Mouse (Mus musculus) hindbrain, postnatal 0 days (tissue): ENCODE measurements at regions not wholly inside any gene's neighbourhood (a gene's known extent, or its start where the extent isn't known, plus 50 kb on each side); places are given as distances from the start of the nearest gene placed in this dataset.

Experiments
- ATAC-seq: fragments of 200-750 bp; cut with Nextera tagmentation; 2 replicates; pipeline ENCODE4 v1.8.0; 2017; ENCODE audit warnings: mild to moderate bottlenecking, moderate TSS enrichment, moderate library complexity
- DNase-seq: peaks from one replicate; pipeline ENCODE4 v3.0.0-alpha.2; 2015; ENCODE audit warnings: low spot score
- H3K27ac ChIP-seq: fragments of 300-500 bp; sonication (generic); 2 replicates; pipeline ENCODE4 v1.5.1; 2014; ENCODE audit warnings: mild to moderate bottlenecking
- H3K27me3 ChIP-seq: fragments of 300-500 bp; sonication (generic); 2 replicates; pipeline ENCODE4 v1.6.1; 2014; ENCODE audit warnings: low read length, mixed read lengths; ENCODE audit not compliant: insufficient read depth
- H3K36me3 ChIP-seq: fragments of 300-500 bp; sonication (generic); 2 replicates; pipeline ENCODE4 v1.6.1; 2014; ENCODE audit warnings: low read length, mixed read lengths; ENCODE audit not compliant: insufficient read depth
- H3K4me1 ChIP-seq: fragments of 300-500 bp; sonication (generic); 2 replicates; pipeline ENCODE4 v1.6.1; 2014; ENCODE audit warnings: antibody characterized with exemption, low read length, mixed read lengths; ENCODE audit not compliant: insufficient read depth
- H3K4me2 ChIP-seq: fragments of 300-500 bp; sonication (generic); 2 replicates; pipeline ENCODE4 v1.6.1; 2014; ENCODE audit warnings: low read depth, mild to moderate bottlenecking, low read length, moderate library complexity, mixed read lengths
- H3K4me3 ChIP-seq: fragments of 300-500 bp; sonication (generic); 2 replicates; pipeline ENCODE4 v1.5.1; 2014; ENCODE audit warnings: low read length
- H3K9ac ChIP-seq: fragments of 300-500 bp; sonication (generic); replicated peaks from 2 replicates; pipeline ENCODE4 v1.6.1; 2014; ENCODE audit warnings: mild to moderate bottlenecking, low read length, moderate library complexity, mixed read lengths
- H3K9me3 ChIP-seq: fragments of 300-500 bp; sonication (generic); 2 replicates; pipeline ENCODE4 v1.6.1; 2016; ENCODE audit warnings: low read length, mixed read lengths
- CTCF ChIP-seq: IDR thresholded peaks from 2 replicates; pipeline ENCODE4 v1.5.1; 2016; ENCODE audit warnings: antibody characterized with exemption, control low read depth, low read depth
- WGBS: fragments of 180-500 bp; shearing (Covaris S2); extraction: QIAGEN DNeasy Blood & Tissue Kit; methylation state at CpG from one replicate; pipeline ENCODE4 v1.1.7; 2014; 5-methylcytosine and 5-hydroxymethylcytosine counted together

GRCm38 (mm10) chr13:110535785-110536184 lies 140.9 kb downstream of the Plk2 start:
- H3K4me1 ChIP-seq: no peaks in the 10 kb centered on the region
- H3K9me3 ChIP-seq: no peaks in the 10 kb centered on the region
- DNase-seq (no peak), ATAC-seq (no peak)
- H3K36me3 ChIP-seq: no peaks in the 10 kb centered on the region
- no peak overlapping the region for H3K4me3 ChIP-seq
- H3K4me2 ChIP-seq: no peak overlapping the region
- TF ChIP-seq CTCF: no peak
- H3K27ac ChIP-seq: no peak overlapping the region
- 87% methylated on average over 2 of the region's 2 CpGs for WGBS
- H3K9ac ChIP-seq: no peak overlapping the region
- no peaks in the 10 kb centered on the region for H3K27me3 ChIP-seq

- ATAC-seq (no peak), DNase-seq (no peak)
- Histone ChIP-seq H3K4me3 (no peak overlapping the region), H3K9ac (no peak overlapping the region), H3K9me3 (no peaks in the 10 kb centered on the region), H3K36me3 (no peaks in the 10 kb centered on the region), H3K27me3 (no peaks in the 10 kb centered on the region), H3K4me2 (no peak overlapping the region), H3K27ac (no peak overlapping the region), H3K4me1 (no peaks in the 10 kb centered on the region)
- no peak for TF ChIP-seq CTCF
- 60% methylated on average over 7 of the region's 7 CpGs for WGBS
Observed at GRCm38 (mm10) chr13:110537960-110538463, 143.2 kb downstream of the Plk2 start.

DNA sequence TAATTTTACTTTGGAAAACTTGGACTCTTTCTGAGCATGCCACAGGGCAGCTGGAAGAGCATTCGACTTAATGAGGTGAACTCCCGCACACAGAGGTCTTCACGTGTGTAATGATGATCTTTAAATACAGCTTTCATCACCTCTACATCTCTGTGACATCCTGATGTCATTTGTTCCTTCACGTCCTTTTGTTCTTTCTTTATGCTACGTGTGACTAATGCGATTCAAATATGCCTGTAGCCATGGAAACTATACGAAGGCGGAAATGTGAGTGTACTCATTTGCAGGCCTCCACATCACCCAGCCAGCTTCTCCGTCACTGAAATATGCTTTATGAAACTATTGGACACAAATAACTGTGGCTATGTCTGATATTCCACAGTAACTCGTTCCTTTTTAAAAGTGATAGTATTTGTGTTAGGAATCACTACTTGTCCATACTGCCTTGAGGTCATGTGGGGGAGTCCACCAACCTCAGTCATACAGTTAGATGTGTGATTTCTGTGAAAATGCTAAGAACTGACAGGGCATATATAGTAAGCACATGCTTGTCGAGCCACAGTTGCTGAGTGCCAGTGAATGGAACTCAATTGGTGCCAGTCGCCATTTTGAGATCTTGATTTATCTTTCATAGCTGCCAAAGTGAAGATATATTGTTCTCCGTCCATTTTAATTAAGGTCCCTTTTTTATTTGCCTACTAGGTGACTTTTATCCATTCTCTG lies 145.9 kb downstream of the Plk2 start:
- Histone ChIP-seq H3K4me3 (no peak overlapping the region), H3K27ac (no peak overlapping the region), H3K27me3 (no peaks in the 10 kb centered on the region), H3K9me3 (no peaks in the 10 kb centered on the region), H3K4me1 (no peaks in the 10 kb centered on the region), H3K36me3 (no peaks in the 10 kb centered on the region), H3K9ac (no peak overlapping the region), H3K4me2 (no peak overlapping the region)
- no peak for TF ChIP-seq CTCF
- WGBS: 38% methylated on average over 13 of the region's 13 CpGs
- ATAC-seq (peak; percentile 53; the same call in 1 of the 2 replicates), DNase-seq (peak; percentile 56)

- TF ChIP-seq CTCF: no peak
- no peak for DNase-seq
- 83% methylated on average over 5 of the region's 5 CpGs for whole genome bisulfite sequencing
- no peak for ATAC-seq
- Histone ChIP-seq H3K4me2 (no peak overlapping the region), H3K27me3 (no peaks in the 10 kb centered on the region), H3K4me3 (no peak overlapping the region), H3K36me3 (no peaks in the 10 kb centered on the region), H3K9me3 (no peaks in the 10 kb centered on the region), H3K9ac (no peak overlapping the region), H3K4me1 (no peaks in the 10 kb centered on the region), H3K27ac (no peak overlapping the region)
Observed at GRCm38 (mm10) chr13:110541288-110542148, 146.7 kb downstream of the Plk2 start.

DNA sequence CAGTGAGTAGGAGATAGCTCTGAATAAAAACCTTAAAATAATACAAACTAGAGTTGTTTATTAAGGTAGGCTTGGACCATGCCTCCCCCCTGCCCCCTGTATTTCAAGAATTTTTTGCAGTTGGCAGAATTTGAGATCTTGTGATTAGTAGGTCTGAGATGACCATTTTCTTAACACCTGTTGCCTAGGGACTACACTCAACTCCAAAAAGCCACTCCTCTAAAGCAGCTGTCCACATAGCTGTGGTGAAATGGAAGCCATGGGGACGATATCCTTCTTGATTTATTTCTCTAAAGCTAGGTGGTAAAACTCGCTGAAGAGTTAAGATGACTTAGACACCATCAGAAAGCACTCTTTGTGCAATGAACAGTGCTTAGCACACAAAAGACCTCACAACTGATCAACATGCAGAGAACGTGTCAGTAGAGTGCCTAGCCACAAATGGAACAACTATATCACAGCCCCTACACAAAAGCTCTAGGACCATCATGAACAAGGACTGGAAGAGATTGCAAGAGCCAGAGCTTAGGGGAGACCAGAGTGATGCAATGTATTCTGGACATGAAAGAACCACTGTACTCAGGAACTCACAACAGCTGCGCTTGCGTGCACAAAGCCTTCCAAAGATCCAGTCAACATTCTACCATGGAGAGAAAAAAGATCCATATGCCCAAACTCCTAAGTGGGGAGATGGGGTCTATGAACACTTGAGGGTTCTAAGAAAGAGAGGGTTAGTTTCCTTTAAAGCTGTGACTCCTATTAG lies 147.6 kb downstream of the Plk2 start:
- Histone ChIP-seq H3K27me3 (no peaks in the 10 kb centered on the region), H3K9ac (no peak overlapping the region), H3K9me3 (no peaks in the 10 kb centered on the region), H3K4me3 (no peak overlapping the region), H3K27ac (no peak overlapping the region), H3K4me2 (no peak overlapping the region), H3K4me1 (no peaks in the 10 kb centered on the region), H3K36me3 (no peaks in the 10 kb centered on the region)
- TF ChIP-seq CTCF: no peak
- ATAC-seq (no peak), DNase-seq (no peak)
- WGBS: 87% methylated on average over 5 of the region's 5 CpGs

DNA sequence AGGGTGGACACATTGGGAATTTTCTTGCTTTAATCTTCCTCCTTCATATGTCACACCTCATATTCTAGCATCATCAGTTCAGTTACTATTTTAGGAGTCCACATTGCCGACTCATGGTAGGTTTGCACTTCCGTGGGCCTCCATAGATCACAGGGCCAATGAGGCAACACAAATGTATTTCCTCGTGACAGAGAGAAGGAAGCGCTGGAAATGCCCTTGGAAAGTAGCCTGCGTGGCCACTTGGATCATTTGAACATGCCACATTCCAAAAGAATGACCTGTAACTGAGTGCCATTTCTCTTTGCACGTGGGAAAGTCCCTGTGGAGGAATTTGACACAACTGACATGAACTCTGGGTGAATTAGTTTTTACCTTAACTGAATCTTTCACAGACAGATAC lies 150.6 kb downstream of the Plk2 start:
- ATAC-seq (no peak), DNase-seq (no peak)
- H3K27me3 ChIP-seq: no peaks in the 10 kb centered on the region
- 78% methylated on average over 6 of the region's 6 CpGs for WGBS
- H3K9me3 ChIP-seq: no peaks in the 10 kb centered on the region
- H3K27ac ChIP-seq: no peak overlapping the region
- no peak for TF ChIP-seq CTCF
- H3K4me2 ChIP-seq: no peak overlapping the region
- no peak overlapping the region for H3K9ac ChIP-seq
- no peak overlapping the region for H3K4me3 ChIP-seq
- H3K36me3 ChIP-seq: no peaks in the 10 kb centered on the region
- no peaks in the 10 kb centered on the region for H3K4me1 ChIP-seq
